Mouse (Mus musculus) spleen, postnatal 14 days (tissue): ENCODE measurements around the gene Agfg2.
A peak's percentile ranks its signal among the peaks of the same experiment; 100 is the strongest.

Source experiments
- DNase-seq, 2 experiments: peaks; one replicate each; pipeline ENCODE4 v3.0.0; 2021 to 2022; ENCODE audit warnings: low spot score in 2 of 2

Gene Agfg2

GRCm38 (mm10) chr5:137609292-137609691 lies 75.2 kb downstream of the Agfg2 start:
- no peak for DNase-seq

DNA sequence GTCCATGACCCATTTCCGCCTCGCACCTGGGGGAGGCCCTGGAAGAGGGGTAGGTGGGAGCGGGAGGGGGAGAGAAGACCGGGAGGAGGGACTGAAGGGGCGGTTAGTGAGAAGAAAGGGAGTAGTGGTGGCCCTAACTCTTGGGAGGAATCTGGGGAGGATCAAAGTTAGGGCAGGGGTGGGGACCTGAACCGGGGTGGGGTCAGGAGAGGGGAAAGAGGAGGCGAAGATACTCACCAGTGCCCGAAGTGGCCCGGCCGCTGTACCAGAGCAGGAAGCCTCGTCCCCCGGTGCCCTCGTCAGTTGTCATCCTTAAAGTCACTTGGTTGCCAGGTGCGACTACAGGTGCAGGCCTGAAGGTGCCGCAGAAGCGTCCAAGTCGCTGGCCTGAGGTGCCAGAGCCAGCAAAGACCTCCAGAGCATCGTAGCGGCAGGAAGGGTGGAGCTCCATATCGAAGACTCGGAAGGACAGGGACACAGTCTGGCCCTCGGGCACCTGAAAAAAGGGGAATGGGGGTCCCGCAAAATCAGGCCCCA lies 75.8 kb downstream of the Agfg2 start:
- no peak for DNase-seq

DNA sequence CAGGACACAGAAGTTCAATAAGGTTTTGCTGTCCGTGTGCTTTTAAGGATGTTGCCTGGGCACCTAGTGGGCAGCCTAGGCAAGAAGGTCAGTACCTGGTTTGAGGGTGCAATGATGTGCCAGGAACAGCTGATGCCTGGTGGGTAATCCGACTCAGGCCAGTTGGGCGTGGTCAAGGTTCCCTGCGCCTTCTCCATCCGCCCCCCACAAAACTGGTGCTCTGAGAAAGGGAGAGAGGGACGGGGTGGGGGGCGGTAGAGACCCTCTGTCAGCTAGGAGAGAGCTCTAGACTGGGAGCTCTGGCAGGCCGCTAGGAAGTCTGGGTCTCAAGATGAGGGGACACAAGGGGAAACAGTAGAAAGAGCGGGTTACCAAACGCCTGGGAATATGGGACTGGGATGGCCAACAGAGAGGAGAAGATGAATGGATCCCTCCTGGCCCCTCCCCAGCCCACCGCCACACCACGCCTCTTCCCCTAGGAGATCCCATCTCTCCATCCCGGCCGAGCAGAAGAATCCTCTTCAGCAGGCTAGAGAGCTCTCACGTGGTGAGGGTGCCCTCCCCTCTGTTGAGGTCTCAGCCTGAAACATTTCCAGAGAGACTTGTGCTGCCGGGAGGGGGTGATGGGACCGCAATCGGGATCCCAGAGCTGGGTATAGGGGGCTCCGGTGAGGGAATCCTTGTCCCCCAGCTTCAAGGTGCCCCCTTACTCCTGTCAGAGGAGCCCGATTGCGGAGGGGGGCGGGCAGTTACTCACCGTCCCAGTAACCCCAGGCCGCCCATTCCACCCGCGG lies 76.5 kb downstream of the Agfg2 start:
- no peak for DNase-seq

GRCm38 (mm10) chr5:137601365-137601729 lies 83.2 kb downstream of the Agfg2 start:
- no peak for DNase-seq

- DNase-seq: peak; percentile 97
These were observed 83.7 kb downstream of the Agfg2 start, which contains the start of gene Mospd3 for GRCm38 (mm10) chr5:137600619-137601364. TSS of gene Mospd3 (minus strand) at chr5:137601058.
